Comparison of ENCODE assay signal across 15 mouse cellular contexts in the genomic region with DNA sequence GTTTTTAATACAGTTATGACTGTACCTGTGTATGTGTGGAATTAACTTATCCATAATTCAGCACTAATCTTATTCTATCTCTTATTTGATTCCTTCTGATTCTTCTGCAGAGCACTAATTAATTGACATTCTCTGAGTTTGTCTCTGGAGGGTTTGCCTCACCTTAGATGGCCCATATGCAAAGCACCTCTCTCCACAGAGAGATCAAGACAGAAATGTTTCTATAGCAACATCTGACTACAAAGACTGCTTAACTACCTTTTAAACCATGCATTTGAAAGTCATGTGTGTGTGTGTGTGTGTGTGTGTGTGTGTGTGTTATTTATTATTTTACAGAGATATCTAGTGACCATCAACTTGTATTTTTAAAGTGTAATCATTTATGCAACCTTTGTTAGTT.
"Had no signal": no experiment of that assay in that cellular context is flagged by ENCODE, and none has a peak within 500 bp of the region (broad histone marks: within the 10 kb centered on the region; RNA-seq: fewer than 3 reads in every experiment).

No protein-coding gene starts in this region.

- H3K4me3 ChIP-seq: neural tube, embryonic 15.5 days; stomach, embryonic 15.5 days had no signal

- H3K4me2 ChIP-seq: neural tube, embryonic 15.5 days; stomach, embryonic 15.5 days had no signal

- H3K4me1 ChIP-seq: neural tube, embryonic 15.5 days; stomach, embryonic 15.5 days had no signal

- H3K9ac ChIP-seq: neural tube, embryonic 15.5 days; stomach, embryonic 15.5 days had no signal

- H3K9me3 ChIP-seq: neural tube, embryonic 15.5 days; stomach, embryonic 15.5 days had no signal

- DNase-seq: retina, postnatal 1 day; right cerebral cortex, adult 18-20 months; right cerebral cortex, postnatal 14 days; right cerebral cortex, postnatal 25 days; right cerebral cortex, postnatal 4 days; spleen, adult 18-20 months; thymus, adult 18-20 months; thymus, adult 2 months; thymus, postnatal 14 days; thymus, postnatal 25 days; thymus, postnatal 36 days; thymus, postnatal 4 days had no signal

- H3K27ac ChIP-seq: neural tube, embryonic 15.5 days; stomach, embryonic 15.5 days; stomach, postnatal 0 days had no signal

- H3K27me3 ChIP-seq: neural tube, embryonic 15.5 days; stomach, embryonic 15.5 days had no signal

- H3K36me3 ChIP-seq: neural tube, embryonic 15.5 days; stomach, embryonic 15.5 days had no signal
